Mouse (Mus musculus): ENCODE results near the gene Selenoi.

- TF ChIP-seq CTCF (IDR thresholded peaks at IDR 0.05; ENCODE audit: borderline replicate concordance, control insufficient read depth, extremely low read depth, insufficient read depth, low read length, poor library complexity) = no peak
- no peak for TF ChIP-seq POLR2A (IDR thresholded peaks at IDR 0.05; ENCODE audit: control insufficient read depth, extremely low read depth, insufficient read depth, low read length, poor library complexity)
Measured at GRCm38 (mm10) chr5:30231891-30232270, 500 bp upstream of the Selenoi start.

Measured in thymus, adult 2 months (tissue).